Mouse (Mus musculus): ENCODE measurements around the gene Ash1l. TPM values are rescaled to one million over a fixed set of nuclear protein-coding genes. Genes with fewer than 3 reads are reported as not detected.

Ash1l gene
- polyA plus RNA-seq (2021; fragmentation: Nextera tagmentation): 9.1 and 9.5 TPM in 2 replicates
- long read RNA-seq, experiment 1, partial matches to known transcripts: 62 of 81 reads
- long read RNA-seq, experiment 1, other reads (novel, unspliced or antisense): 19 of 81 reads
- long read RNA-seq, experiment 2, partial matches to known transcripts: 92 of 131 reads
- long read RNA-seq, experiment 2, other reads (novel, unspliced or antisense): 39 of 131 reads

GRCm38 (mm10) chr3:88950576-88951326 lies at the start of gene Ash1l, which contains the start of gene Dap3:
Ash1l (plus strand) TSS chr3:88950622.
Dap3 (minus strand) TSS chr3:88951181.

DNA sequence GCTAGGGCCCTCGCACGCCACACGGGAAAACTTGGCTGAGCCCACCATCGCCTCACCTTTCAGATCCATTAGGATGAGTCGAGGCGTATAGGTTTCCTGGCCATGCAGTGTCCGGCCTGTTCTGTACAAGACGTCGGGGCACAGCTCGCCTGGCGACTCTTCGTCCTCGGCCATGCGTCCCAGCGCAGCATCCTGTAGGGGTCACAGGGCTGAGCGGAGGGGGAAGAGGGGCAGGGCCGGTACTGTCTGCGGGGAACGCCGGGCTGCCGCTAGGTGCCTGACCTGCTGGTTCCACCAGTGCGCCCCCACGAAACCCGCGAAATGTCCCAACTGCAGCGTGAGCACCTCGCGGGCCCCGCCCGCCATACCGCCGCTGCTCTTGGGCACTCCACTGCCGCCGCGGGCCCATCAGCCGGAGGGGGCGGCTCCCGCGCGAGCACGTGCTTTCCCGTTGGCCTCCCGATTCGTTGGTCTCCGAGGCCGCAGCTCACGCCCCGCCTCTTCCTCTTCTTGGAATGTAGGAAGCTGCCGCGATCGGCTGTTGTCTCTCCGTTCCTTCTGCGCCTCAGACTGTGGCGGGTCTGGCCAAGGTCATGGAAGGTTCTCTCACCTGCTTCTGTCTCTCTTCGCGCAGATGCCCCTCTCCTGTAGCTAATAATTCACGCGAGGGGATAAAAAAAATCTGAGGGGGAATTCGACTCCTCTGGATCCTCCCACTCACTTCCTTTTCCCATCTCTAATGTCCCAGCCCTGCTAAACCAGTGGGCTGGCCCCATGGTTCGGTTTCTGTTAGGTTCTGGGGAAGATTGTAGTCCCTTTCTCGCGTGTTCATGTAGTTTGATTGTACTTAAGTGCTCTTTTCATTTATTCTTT lies 36.7 kb upstream of the Ash1l start, which contains the start of gene Msto1:
Gene Msto1, minus strand, starts transcription at position 489 of the 873 bp plus-strand sequence.

GRCm38 (mm10) chr3:89093175-89093574 lies 142.8 kb downstream of the Ash1l start, which contains the start of gene Rusc1:
Rusc1 (minus strand) TSS chr3:89093311.

GRCm38 (mm10) chr3:89100811-89101210 lies 150.4 kb downstream of the Ash1l start, which contains the start of gene Gm43738:
Gm43738 (minus strand) TSS chr3:89101099.

GRCm38 (mm10) chr3:89101812-89102494 lies 151.5 kb downstream of the Ash1l start, which contains the start of gene Fdps:
Fdps (minus strand) TSS chr3:89101959.

Other genes with a start within 250 kb of the Ash1l start
- gene Rit1, start 233.8 kb upstream of the Ash1l start, polyA plus RNA-seq (2021; fragmentation: Nextera tagmentation): 53.2 and 54.9 TPM in 2 replicates
- 274 and 343 TPM in 2 replicates for gene Syt11, start 175.5 kb upstream of the Ash1l start, polyA plus RNA-seq (2021; fragmentation: Nextera tagmentation)
- 5.6 and 6.8 TPM in 2 replicates for gene Gon4l, start 115.4 kb upstream of the Ash1l start, polyA plus RNA-seq (2021; fragmentation: Nextera tagmentation)
- gene Msto1, start 36.6 kb upstream of the Ash1l start, polyA plus RNA-seq (2021; fragmentation: Nextera tagmentation): 17.4 and 18.9 TPM in 2 replicates
- 102 and 114 TPM in 2 replicates for gene Dap3, start 559 bp downstream of the Ash1l start, polyA plus RNA-seq (2021; fragmentation: Nextera tagmentation)
- 40.8 and 48.7 TPM in 2 replicates for gene Rusc1, start 142.7 kb downstream of the Ash1l start, polyA plus RNA-seq (2021; fragmentation: Nextera tagmentation)
- not detected in 2 replicates for gene Gm43738, start 150.5 kb downstream of the Ash1l start, polyA plus RNA-seq (2021; fragmentation: Nextera tagmentation)
- gene Fdps, start 151.3 kb downstream of the Ash1l start, polyA plus RNA-seq (2021; fragmentation: Nextera tagmentation): 183 TPM in 2 replicates
- 0.20 TPM in 1 of 2 replicates, not detected in the other for gene Pklr, start 185.5 kb downstream of the Ash1l start, polyA plus RNA-seq (2021; fragmentation: Nextera tagmentation)
- gene Hcn3, start 209.6 kb downstream of the Ash1l start, polyA plus RNA-seq (2021; fragmentation: Nextera tagmentation): 1.9 and 2.1 TPM in 2 replicates
- gene Clk2, start 214.2 kb downstream of the Ash1l start, polyA plus RNA-seq (2021; fragmentation: Nextera tagmentation): 2.3 and 2.6 TPM in 2 replicates
- gene Scamp3, start 226.9 kb downstream of the Ash1l start, polyA plus RNA-seq (2021; fragmentation: Nextera tagmentation): 79.6 and 80.4 TPM in 2 replicates
- 7.2 and 8.7 TPM in 2 replicates for gene Fam189b, start 232.5 kb downstream of the Ash1l start, polyA plus RNA-seq (2021; fragmentation: Nextera tagmentation)